Mouse (Mus musculus) kidney, embryonic 14.5 days (tissue): ENCODE measurements at regions not wholly inside any gene's neighbourhood (a gene's known extent, or its start where the extent isn't known, plus 50 kb on each side); places are given as distances from the start of the nearest gene placed in this dataset.

Experiments
- ATAC-seq: fragments of 200-750 bp; cut with Nextera tagmentation; 2 replicates; pipeline ENCODE4 v1.8.0; 2017; ENCODE audit warnings: moderate number of reproducible peaks, mild to moderate bottlenecking, moderate TSS enrichment, moderate library complexity; ENCODE audit not compliant: low FRiP score, low TSS enrichment
- H3K27ac ChIP-seq: fragments of 300-500 bp; sonication (generic); 2 replicates; pipeline ENCODE4 v1.5.1; 2014; ENCODE audit warnings: low read depth, mild to moderate bottlenecking, low read length, moderate library complexity, mixed read lengths
- H3K27me3 ChIP-seq: fragments of 300-500 bp; sonication (generic); 2 replicates; pipeline ENCODE4 v1.6.1; 2014; ENCODE audit warnings: mild to moderate bottlenecking, low read length; ENCODE audit not compliant: control insufficient read depth, insufficient read depth
- H3K36me3 ChIP-seq: fragments of 300-500 bp; sonication (generic); 2 replicates; pipeline ENCODE4 v1.6.1; 2014; ENCODE audit warnings: low read length, mixed read lengths; ENCODE audit not compliant: control insufficient read depth, insufficient read depth
- H3K4me1 ChIP-seq: fragments of 300-500 bp; sonication (generic); 2 replicates; pipeline ENCODE4 v1.6.1; 2014; ENCODE audit warnings: low read length, mixed read lengths; ENCODE audit not compliant: control insufficient read depth, insufficient read depth
- H3K4me2 ChIP-seq: fragments of 300-500 bp; sonication (generic); replicated peaks from 2 replicates; pipeline ENCODE4 v1.6.1; 2014; ENCODE audit warnings: low read depth, mild to moderate bottlenecking, low read length
- H3K4me3 ChIP-seq: fragments of 300-500 bp; sonication (generic); 2 replicates; pipeline ENCODE4 v1.5.1; 2014; ENCODE audit warnings: mild to moderate bottlenecking, low read length
- H3K9ac ChIP-seq: fragments of 300-500 bp; sonication (generic); 2 replicates; pipeline ENCODE4 v1.6.1; 2014; ENCODE audit warnings: low read depth, mild to moderate bottlenecking, low read length, moderate library complexity
- H3K9me3 ChIP-seq: fragments of 300-500 bp; sonication (generic); 2 replicates; pipeline ENCODE4 v1.6.1; 2016; ENCODE audit warnings: low read length; ENCODE audit not compliant: control insufficient read depth
- WGBS: fragments of 180-500 bp; shearing (Covaris S2); extraction: QIAGEN DNeasy Blood & Tissue Kit; methylation state at CpG from one replicate; pipeline ENCODE4 v1.1.7; 2014; 5-methylcytosine and 5-hydroxymethylcytosine counted together

GRCm38 (mm10) chr2:133906269-133906668, 354.3 kb downstream of the Bmp2 start:
- no peak overlapping the region for H3K4me3 ChIP-seq
- no peaks in the 10 kb centered on the region for H3K27me3 ChIP-seq
- H3K36me3 ChIP-seq = no peaks in the 10 kb centered on the region
- H3K9me3 ChIP-seq = no peaks in the 10 kb centered on the region
- H3K27ac ChIP-seq = no peak overlapping the region
- no peak overlapping the region for H3K9ac ChIP-seq
- ATAC-seq = no peak
- H3K4me2 ChIP-seq = no peak overlapping the region
- WGBS = 75% methylated on average over 6 of the region's 6 CpGs
- no peaks in the 10 kb centered on the region for H3K4me1 ChIP-seq
